Mouse (Mus musculus) hindbrain, embryonic 12.5 days (tissue): ENCODE data around the gene Stx8. TPM values are rescaled to one million over a fixed set of nuclear protein-coding genes. Genes with fewer than 3 reads are reported as not detected.

Experiments
- ATAC-seq: fragments of 200-750 bp; cut with Nextera tagmentation; 2 replicates; pipeline ENCODE4 v1.8.0; 2017; ENCODE audit warnings: moderate TSS enrichment; ENCODE audit not compliant: low FRiP score
- H3K27ac ChIP-seq: fragments of 300-500 bp; sonication (generic); 2 replicates; pipeline ENCODE4 v1.5.1; 2016; ENCODE audit warnings: mild to moderate bottlenecking
- H3K27me3 ChIP-seq: fragments of 300-500 bp; sonication (generic); 2 replicates; pipeline ENCODE4 v1.6.1; 2016; ENCODE audit warnings: mild to moderate bottlenecking
- H3K36me3 ChIP-seq: fragments of 300-500 bp; sonication (generic); 2 replicates; pipeline ENCODE4 v1.6.1; 2016; ENCODE audit warnings: mild to moderate bottlenecking
- H3K4me1 ChIP-seq: fragments of 300-500 bp; sonication (generic); 2 replicates; pipeline ENCODE4 v1.6.1; 2016
- H3K4me2 ChIP-seq: fragments of 300-500 bp; sonication (generic); replicated peaks from 2 replicates; pipeline ENCODE4 v1.6.1; 2016; ENCODE audit warnings: mild to moderate bottlenecking
- H3K4me3 ChIP-seq: fragments of 300-500 bp; sonication (generic); 2 replicates; pipeline ENCODE4 v1.5.1; 2016; ENCODE audit warnings: mild to moderate bottlenecking
- H3K9ac ChIP-seq: fragments of 300-500 bp; sonication (generic); 2 replicates; pipeline ENCODE4 v1.6.1; 2016; ENCODE audit warnings: mild to moderate bottlenecking, moderate library complexity
- H3K9me3 ChIP-seq: fragments of 300-500 bp; sonication (generic); replicated peaks from 2 replicates; pipeline ENCODE4 v1.6.1; 2016; ENCODE audit warnings: mild to moderate bottlenecking
- WGBS: fragments of 180-500 bp; shearing (Covaris S2); methylation state at CpG from one replicate; pipeline ENCODE4 v1.1.7; 2016; 5-methylcytosine and 5-hydroxymethylcytosine counted together
- polyA plus RNA-seq: library from polyadenylated mRNA; unstranded; fragments of >200 nt; fragmentation: Nextera tagmentation; extraction: Ambion mirVana; gene quantifications from 2 replicates; pipeline ENCODE4 v1.2.1, GENCODE M21; 2016

Gene Stx8
- polyA plus RNA-seq, 1 experiment from 2014 or later: 64.0 TPM

GRCm38 (mm10) chr11:68046916-68047315 is 80.9 kb downstream of the Stx8 start:
- H3K9ac ChIP-seq: no peak overlapping the region
- H3K4me3 ChIP-seq: no peak overlapping the region
- peaks cover 25% of the 10 kb centered on the region for H3K4me1 ChIP-seq
- H3K27me3 ChIP-seq: no peaks in the 10 kb centered on the region
- no peaks in the 10 kb centered on the region for H3K9me3 ChIP-seq
- no peak for ATAC-seq
- H3K4me2 ChIP-seq: no peak overlapping the region
- no peak overlapping the region for H3K27ac ChIP-seq
- 50% methylated on average over 3 of the region's 3 CpGs for WGBS
- H3K36me3 ChIP-seq: no peaks in the 10 kb centered on the region

GRCm38 (mm10) chr11:68049261-68050165 is 83.5 kb downstream of the Stx8 start:
- H3K27me3 ChIP-seq: no peaks in the 10 kb centered on the region
- H3K27ac ChIP-seq: peak overlapping the region; percentile 40; the same call in 1 of the 2 replicates
- no peak overlapping the region for H3K4me3 ChIP-seq
- H3K9ac ChIP-seq: no peak overlapping the region
- no peaks in the 10 kb centered on the region for H3K9me3 ChIP-seq
- no peaks in the 10 kb centered on the region for H3K36me3 ChIP-seq
- ATAC-seq: no peak
- H3K4me1 ChIP-seq: peaks cover 14% of the 10 kb centered on the region; the same call in 1 of the 2 replicates
- WGBS: 50% methylated on average over 17 of the region's 17 CpGs
- H3K4me2 ChIP-seq: no peak overlapping the region

- Histone ChIP-seq H3K36me3 (no peaks in the 10 kb centered on the region), H3K4me3 (no peak overlapping the region), H3K4me1 (peaks cover 14% of the 10 kb centered on the region; the same call in 1 of the 2 replicates), H3K9me3 (no peaks in the 10 kb centered on the region), H3K27ac (peak overlapping the region; percentile 36), H3K27me3 (no peaks in the 10 kb centered on the region), H3K4me2 (no peak overlapping the region), H3K9ac (no peak overlapping the region)
- ATAC-seq: no peak
- WGBS: 20% methylated on average over 12 of the region's 12 CpGs
Observed at GRCm38 (mm10) chr11:68050725-68051124, 84.7 kb downstream of the Stx8 start.

- Histone ChIP-seq H3K4me3 (no peak overlapping the region), H3K9me3 (no peaks in the 10 kb centered on the region), H3K27me3 (no peaks in the 10 kb centered on the region), H3K4me2 (no peak overlapping the region), H3K9ac (no peak overlapping the region), H3K36me3 (no peaks in the 10 kb centered on the region), H3K27ac (peak overlapping the region; percentile 5; the same call in 1 of the 2 replicates), H3K4me1 (peaks cover 14% of the 10 kb centered on the region; the same call in 1 of the 2 replicates)
- no peak for ATAC-seq
- 81% methylated on average over 4 of the region's 4 CpGs for WGBS
Observed at GRCm38 (mm10) chr11:68051305-68051704, 85.3 kb downstream of the Stx8 start.

- no peaks in the 10 kb centered on the region for H3K9me3 ChIP-seq
- no peak overlapping the region for H3K27ac ChIP-seq
- peaks cover 3% of the 10 kb centered on the region for H3K4me1 ChIP-seq
- no peak for ATAC-seq
- 71% methylated on average over 5 of the region's 5 CpGs for WGBS
- no peak overlapping the region for H3K9ac ChIP-seq
- no peaks in the 10 kb centered on the region; the same call in 1 of the 2 replicates for H3K27me3 ChIP-seq
- no peaks in the 10 kb centered on the region for H3K36me3 ChIP-seq
- H3K4me2 ChIP-seq: no peak overlapping the region
- no peak overlapping the region for H3K4me3 ChIP-seq
Observed at GRCm38 (mm10) chr11:68058466-68059201, 92.6 kb downstream of the Stx8 start.

GRCm38 (mm10) chr11:68060651-68061050 is 94.7 kb downstream of the Stx8 start:
- Histone ChIP-seq H3K27ac (no peak overlapping the region), H3K4me1 (peaks cover 3% of the 10 kb centered on the region), H3K4me2 (no peak overlapping the region), H3K9me3 (no peaks in the 10 kb centered on the region), H3K36me3 (no peaks in the 10 kb centered on the region), H3K4me3 (no peak overlapping the region), H3K27me3 (no peaks in the 10 kb centered on the region; the same call in 1 of the 2 replicates), H3K9ac (no peak overlapping the region)
- ATAC-seq: no peak
- WGBS: 52% methylated on average over 4 of the region's 4 CpGs

- Histone ChIP-seq H3K9ac (no peak overlapping the region), H3K4me2 (no peak overlapping the region), H3K36me3 (no peaks in the 10 kb centered on the region), H3K4me1 (peaks cover 3% of the 10 kb centered on the region), H3K4me3 (no peak overlapping the region), H3K9me3 (no peaks in the 10 kb centered on the region), H3K27me3 (no peaks in the 10 kb centered on the region; the same call in 1 of the 2 replicates), H3K27ac (no peak overlapping the region)
- ATAC-seq: no peak
- 90% methylated on average over 2 of the region's 2 CpGs for WGBS
Observed at GRCm38 (mm10) chr11:68062116-68062515, 96.1 kb downstream of the Stx8 start.

GRCm38 (mm10) chr11:68067806-68068205 is 101.8 kb downstream of the Stx8 start:
- Histone ChIP-seq H3K4me2 (no peak overlapping the region), H3K9me3 (no peaks in the 10 kb centered on the region), H3K4me3 (no peak overlapping the region), H3K36me3 (no peaks in the 10 kb centered on the region), H3K4me1 (no peaks in the 10 kb centered on the region), H3K9ac (no peak overlapping the region), H3K27me3 (no peaks in the 10 kb centered on the region; the same call in 1 of the 2 replicates), H3K27ac (no peak overlapping the region)
- no peak for ATAC-seq
- WGBS: 91% methylated on average over 10 of the region's 10 CpGs

- 78% methylated on average over 3 of the region's 3 CpGs for WGBS
- Histone ChIP-seq H3K9me3 (no peaks in the 10 kb centered on the region), H3K4me3 (no peak overlapping the region), H3K4me1 (peaks cover 3% of the 10 kb centered on the region; the same call in 1 of the 2 replicates), H3K9ac (no peak overlapping the region), H3K4me2 (no peak overlapping the region), H3K27ac (no peak overlapping the region), H3K27me3 (no peaks in the 10 kb centered on the region), H3K36me3 (no peaks in the 10 kb centered on the region)
- ATAC-seq: no peak
Observed at GRCm38 (mm10) chr11:68070086-68070485, 104.1 kb downstream of the Stx8 start.

GRCm38 (mm10) chr11:68071836-68072235 is 105.8 kb downstream of the Stx8 start:
- Histone ChIP-seq H3K4me1 (peaks cover 3% of the 10 kb centered on the region; the same call in 1 of the 2 replicates), H3K9ac (no peak overlapping the region), H3K9me3 (no peaks in the 10 kb centered on the region), H3K27ac (no peak overlapping the region), H3K36me3 (no peaks in the 10 kb centered on the region), H3K4me2 (no peak overlapping the region), H3K4me3 (no peak overlapping the region), H3K27me3 (no peaks in the 10 kb centered on the region)
- ATAC-seq: no peak
- 61% methylated on average over 5 of the region's 5 CpGs for WGBS

- Histone ChIP-seq H3K36me3 (no peaks in the 10 kb centered on the region), H3K27me3 (no peaks in the 10 kb centered on the region), H3K27ac (no peak overlapping the region), H3K4me1 (peaks cover 3% of the 10 kb centered on the region; the same call in 1 of the 2 replicates), H3K4me2 (no peak overlapping the region), H3K9ac (no peak overlapping the region), H3K4me3 (no peak overlapping the region), H3K9me3 (no peaks in the 10 kb centered on the region)
- ATAC-seq: no peak
- WGBS: 56% methylated on average over 11 of the region's 11 CpGs
Observed at GRCm38 (mm10) chr11:68072597-68073210, 106.7 kb downstream of the Stx8 start.

GRCm38 (mm10) chr11:68074686-68075085 is 108.7 kb downstream of the Stx8 start:
- Histone ChIP-seq H3K36me3 (no peaks in the 10 kb centered on the region), H3K4me3 (no peak overlapping the region), H3K27me3 (no peaks in the 10 kb centered on the region), H3K4me2 (no peak overlapping the region), H3K4me1 (peaks cover 3% of the 10 kb centered on the region; the same call in 1 of the 2 replicates), H3K27ac (no peak overlapping the region), H3K9me3 (no peaks in the 10 kb centered on the region), H3K9ac (no peak overlapping the region)
- WGBS: 65% methylated on average over 5 of the region's 5 CpGs
- ATAC-seq: no peak
